Mouse (Mus musculus) heart, postnatal 36 days (tissue): ENCODE measurements around the gene Nfic. TPM values are rescaled to one million over a fixed set of nuclear protein-coding genes. Genes with fewer than 3 reads are reported as not detected.

Experiments
- DNase-seq, 2 experiments: peaks; one replicate each; pipeline ENCODE4 v3.0.0; 2021 to 2022
- intact Hi-C: fragments of 180-260 bp; cut with DNase I; formaldehyde crosslinking; loops from one replicate; pipeline ENCODE4 v1.15.1; 2025
- total RNA-seq, 2 experiments: library from RNA; stranded (reverse); gene quantifications; 2 replicates each; pipeline ENCODE4 v1.2.3; 2021

Gene Nfic
- total RNA-seq, 2 experiments from 2014 or later = 115 to 133 TPM

- intact Hi-C loops = loop anchor here (2.0 kb wide), 1 partner anchor 32 kb away; no protein-coding TSS in a partner anchor
- DNase-seq = peak; percentile 90
These were observed 46.6 kb downstream of the Nfic start for GRCm38 (mm10) chr10:81408871-81409291.

GRCm38 (mm10) chr10:81408424-81408729 lies 47.1 kb downstream of the Nfic start:
- intact Hi-C loops = loop anchor here (2.0 kb wide), 1 partner anchor 32 kb away; no protein-coding TSS in a partner anchor
- no peak for DNase-seq

DNA sequence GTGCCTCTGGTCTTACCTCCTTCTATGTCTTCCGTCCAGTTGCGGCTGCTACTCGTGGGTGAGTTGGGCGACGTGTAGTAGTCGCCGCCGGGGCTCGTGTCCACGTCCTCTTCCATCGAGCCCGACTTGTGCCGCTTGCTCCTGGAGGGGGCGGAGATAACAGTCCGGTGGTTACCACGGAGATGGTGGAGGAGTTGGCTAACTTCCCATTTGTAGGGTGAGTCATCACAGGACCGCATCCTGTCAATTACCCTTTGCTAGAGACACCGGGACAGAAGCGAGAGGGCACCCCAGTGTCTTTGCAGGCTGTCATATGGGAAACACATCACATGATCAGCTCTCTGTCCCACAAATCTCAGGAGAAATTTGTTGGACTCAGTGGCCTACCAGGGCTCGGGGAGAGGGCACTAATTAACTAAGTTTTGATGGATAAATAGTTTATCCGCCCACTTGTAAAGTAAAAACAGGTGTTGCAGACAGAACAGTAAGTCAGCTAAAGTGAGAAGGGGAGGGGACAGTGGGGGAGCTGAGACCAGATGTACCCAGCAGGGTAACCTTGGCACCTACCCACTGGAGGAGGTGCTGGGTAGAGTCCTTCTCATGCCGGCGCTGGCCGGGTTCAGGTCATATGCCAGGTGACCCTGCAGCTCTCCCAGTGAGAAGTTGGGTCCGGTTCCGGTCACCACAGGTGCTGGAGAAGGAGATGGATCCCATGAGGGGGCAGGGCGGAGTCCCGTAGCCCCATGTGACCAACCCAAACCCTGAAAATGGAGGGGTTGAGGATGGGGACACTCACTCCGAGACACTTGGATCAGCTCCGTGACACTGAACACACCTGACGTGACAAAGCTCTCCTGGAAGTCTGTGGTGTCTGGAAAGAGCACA lies 47.7 kb downstream of the Nfic start:
- intact Hi-C loops = loop anchor here (2.0 kb wide), 1 partner anchor 33 kb away; no protein-coding TSS in a partner anchor
- DNase-seq = peak; percentile 81 to 84

DNA sequence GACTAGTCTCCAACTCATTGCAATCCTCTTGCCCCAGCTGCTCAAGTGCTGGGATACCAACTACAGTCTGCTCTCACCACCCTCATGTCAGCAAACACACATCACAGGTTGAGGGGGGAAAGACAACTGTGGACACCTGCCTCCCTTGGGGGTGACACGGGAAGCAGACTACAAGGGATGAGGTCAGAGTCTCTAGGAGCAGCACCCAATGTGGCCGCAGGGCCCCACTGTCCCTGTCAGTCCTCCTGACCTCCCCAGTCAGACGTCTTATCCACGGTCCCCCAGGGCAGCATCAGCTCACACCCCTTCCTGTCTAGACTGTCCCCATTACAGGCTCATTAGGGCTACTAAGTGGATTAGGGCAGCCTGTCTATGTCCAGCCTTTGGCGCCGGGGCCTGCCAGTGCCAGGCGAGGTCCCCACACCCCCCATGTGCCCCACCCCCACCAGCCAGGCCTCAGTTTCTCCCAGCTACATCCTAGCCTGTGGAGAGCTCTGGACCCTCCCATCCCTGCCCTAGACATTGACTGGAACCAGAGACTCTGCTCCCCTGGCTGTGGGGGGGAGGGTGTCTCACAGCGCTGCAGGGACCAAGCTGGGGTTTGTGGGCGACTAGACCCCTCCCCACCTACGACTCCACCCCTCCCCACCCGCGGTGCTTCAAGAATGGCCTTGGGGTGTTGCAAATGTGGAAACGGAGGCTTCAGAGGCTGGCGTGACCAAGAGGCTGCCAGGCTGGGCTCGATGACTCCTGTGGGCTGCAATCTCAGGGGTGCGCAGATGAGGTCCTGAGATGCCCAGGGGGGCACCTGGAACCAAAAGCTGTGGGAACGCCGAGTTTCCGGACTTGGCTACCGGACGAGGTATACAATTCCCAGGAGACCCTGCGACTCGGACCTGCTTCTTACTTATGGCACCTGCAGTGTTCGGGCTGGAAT lies 48.7 kb downstream of the Nfic start:
- intact Hi-C loops = no loop called here
- DNase-seq = no peak

GRCm38 (mm10) chr10:81405588-81406201 lies 49.7 kb downstream of the Nfic start:
- DNase-seq = peak in 1 of 2 experiments; percentile 74

DNA sequence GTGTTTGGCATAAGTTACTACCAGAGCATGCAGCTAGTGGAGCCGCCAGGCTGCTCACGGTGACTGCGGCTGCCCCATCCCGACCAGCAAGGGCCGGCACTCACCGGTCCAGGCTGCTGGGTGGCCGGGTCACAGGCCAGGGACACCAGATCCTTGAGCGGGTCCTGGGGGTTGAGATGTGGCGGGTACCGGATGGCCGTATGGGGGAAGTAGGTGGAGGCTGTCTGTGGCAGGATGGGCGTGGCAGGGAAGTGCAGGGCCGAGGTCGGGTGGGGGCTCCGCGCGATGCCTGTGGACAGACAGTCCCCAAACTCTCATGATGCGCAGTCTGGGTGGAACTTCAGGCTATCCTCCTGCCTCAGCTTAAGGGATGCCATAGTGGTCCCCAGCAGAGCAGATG lies 50.7 kb downstream of the Nfic start:
- DNase-seq = peak in 1 of 2 experiments; percentile 52
- intact Hi-C loops = no loop called here

More at GRCm38 (mm10) chr10:81405588-81406201, 49.7 kb downstream of the Nfic start:
- intact Hi-C loops = no loop called here

DNA sequence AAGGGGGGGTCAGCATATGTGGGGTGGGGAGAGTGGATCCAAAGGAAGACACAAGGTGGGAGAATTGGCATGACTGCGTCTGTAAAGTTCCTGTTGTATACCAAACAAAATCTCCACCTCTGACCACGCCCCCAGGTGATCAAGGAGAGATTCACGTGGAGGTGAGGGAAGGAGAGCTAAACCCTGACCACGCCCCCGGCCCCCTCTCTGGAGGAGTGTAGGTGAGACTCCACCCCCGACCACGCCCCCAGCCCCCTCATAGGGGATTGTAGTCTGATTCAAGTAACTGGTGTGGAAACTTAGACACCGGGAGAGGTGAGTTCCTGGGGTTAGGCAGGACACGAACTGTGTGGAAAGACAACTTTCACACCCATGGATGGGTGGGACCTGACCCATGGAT lies 51.4 kb downstream of the Nfic start:
- no peak for DNase-seq
- intact Hi-C loops = no loop called here

GRCm38 (mm10) chr10:81403511-81403910 lies 51.9 kb downstream of the Nfic start:
- intact Hi-C loops = no loop called here
- DNase-seq = no peak

DNA sequence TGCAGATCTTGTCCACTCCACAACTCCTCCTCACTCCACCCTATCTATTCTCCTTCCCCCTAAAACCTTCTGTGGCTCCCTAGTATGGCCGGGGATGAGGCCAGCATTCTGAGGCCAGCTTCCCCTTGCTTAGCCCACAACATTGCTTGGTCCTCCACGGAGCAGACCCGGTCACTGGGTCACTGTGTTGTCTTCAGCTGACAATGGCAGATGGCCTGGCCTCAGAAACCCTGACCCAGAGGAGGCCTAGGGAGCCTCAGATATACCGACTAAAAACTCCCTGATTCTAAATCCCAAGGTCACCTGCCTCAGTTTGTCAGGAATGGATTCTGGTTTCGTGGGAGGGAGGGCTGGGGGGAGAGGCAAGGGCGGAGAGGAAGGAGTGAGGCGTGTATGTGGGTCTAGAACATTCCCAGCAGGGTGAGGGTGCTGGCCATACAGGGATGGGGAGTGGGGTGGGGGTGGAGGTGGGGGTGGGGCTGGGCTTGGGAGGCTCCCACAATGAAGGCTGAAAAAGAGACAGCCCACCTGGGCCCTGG lies 53.1 kb downstream of the Nfic start:
- intact Hi-C loops = no loop called here

GRCm38 (mm10) chr10:81401521-81402226 lies 53.8 kb downstream of the Nfic start:
- intact Hi-C loops = no loop called here
- peak; percentile 77 to 84 for DNase-seq

More for the DNA sequence above, 53.1 kb downstream of the Nfic start:
- DNase-seq = no peak

GRCm38 (mm10) chr10:81401205-81401520 lies 54.3 kb downstream of the Nfic start:
- intact Hi-C loops = no loop called here
- DNase-seq = no peak

DNA sequence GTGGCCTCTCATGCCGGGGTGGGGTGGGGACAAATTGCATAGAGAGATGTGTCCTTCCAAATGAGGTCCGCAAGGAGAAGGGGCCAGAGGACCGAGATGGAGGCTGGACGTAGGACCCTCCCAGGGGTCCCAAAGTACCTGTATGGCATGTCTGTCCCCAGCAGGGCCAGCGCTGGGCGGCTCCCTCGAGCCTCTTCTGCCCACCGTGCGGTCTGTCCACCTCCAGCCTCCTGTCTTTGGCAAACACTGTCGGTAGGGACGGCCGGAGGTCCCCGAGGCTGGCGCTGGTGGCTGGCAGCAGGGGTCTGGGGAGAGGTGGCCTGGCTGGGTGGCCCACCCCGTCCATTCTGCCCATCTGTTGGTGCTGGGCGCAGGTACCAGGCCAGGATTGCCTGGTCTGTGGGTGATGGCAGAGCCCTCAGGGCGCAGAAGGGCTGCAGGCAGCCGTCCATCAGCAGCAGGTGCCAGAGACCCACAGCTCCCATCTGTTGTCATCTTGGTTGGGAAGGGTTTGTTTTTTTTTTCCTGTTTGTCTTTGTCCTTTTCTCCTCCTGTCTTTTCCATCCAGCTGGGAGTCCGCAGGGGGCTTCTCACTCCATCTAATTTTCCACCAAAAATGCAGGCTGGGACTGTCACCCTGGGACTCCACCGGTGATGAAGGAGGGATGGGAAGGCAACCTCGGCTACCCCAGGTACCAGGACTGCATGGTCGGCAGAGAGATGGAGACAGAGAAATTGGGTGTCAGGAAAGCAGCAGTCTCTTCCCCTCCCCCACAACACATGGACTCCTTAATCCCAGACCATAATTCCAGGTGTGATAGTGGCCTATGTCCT lies 54.8 kb downstream of the Nfic start:
- intact Hi-C loops = no loop called here
- no peak for DNase-seq

DNA sequence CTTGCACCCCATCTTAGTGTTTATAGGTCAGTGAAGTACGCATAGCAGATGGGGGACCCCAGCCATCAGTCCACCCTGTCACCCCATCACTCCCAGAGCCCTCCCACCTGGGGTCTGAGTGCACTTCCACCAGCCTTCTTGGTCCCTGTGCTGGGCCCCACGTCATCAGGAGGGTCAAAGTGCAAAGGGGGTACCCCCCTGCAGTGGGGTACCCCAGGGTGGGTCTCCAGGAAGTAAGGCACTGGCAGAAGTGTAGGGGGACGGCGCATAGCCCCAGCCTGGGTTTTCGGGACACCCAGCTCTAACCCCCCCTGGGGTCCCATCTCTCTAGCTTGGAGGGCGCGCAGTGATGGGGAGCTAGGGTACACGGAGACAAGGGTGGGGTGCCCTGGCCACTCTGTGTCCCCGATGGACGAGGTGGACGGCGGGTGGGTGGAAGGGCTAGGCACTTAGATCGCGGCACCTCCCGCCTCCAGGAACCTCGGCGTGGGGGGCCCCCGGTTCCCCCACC lies 55.6 kb downstream of the Nfic start:
- no peak for DNase-seq
- intact Hi-C loops = no loop called here

GRCm38 (mm10) chr10:81399296-81399695 lies 56.1 kb downstream of the Nfic start:
- intact Hi-C loops = no loop called here
- no peak for DNase-seq

GRCm38 (mm10) chr10:81396749-81397148 lies 58.7 kb downstream of the Nfic start:
- intact Hi-C loops = no loop called here

GRCm38 (mm10) chr10:81395865-81396264 lies 59.6 kb downstream of the Nfic start:
- intact Hi-C loops = loop anchor here (2.0 kb wide), 1 partner anchor 45 kb away; no protein-coding TSS in a partner anchor
- no peak for DNase-seq

More at GRCm38 (mm10) chr10:81396749-81397148, 58.7 kb downstream of the Nfic start:
- DNase-seq = no peak

DNA sequence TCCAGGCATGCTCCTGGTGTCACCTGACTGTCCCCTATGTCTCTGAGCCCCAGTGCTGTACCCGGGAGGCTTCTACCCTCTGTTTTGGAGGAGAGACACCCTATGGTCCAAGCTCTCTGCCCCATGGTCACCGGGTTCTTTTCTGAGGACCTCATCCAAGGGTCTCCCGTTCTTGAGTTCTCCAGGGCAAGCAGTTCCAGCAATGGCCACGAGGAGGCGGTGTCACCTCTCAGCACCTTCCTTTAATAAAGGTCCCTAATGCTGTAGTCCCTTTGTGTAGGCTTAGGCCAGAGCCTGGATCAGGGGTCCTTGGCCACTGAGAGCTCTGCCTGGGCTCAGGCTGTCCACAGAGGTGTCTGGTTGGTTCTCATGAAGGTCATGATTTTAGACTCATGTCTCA lies 60.3 kb downstream of the Nfic start:
- intact Hi-C loops = loop anchor here (2.0 kb wide), 1 partner anchor 46 kb away; no protein-coding TSS in a partner anchor
- DNase-seq = peak; percentile 78 to 86

DNA sequence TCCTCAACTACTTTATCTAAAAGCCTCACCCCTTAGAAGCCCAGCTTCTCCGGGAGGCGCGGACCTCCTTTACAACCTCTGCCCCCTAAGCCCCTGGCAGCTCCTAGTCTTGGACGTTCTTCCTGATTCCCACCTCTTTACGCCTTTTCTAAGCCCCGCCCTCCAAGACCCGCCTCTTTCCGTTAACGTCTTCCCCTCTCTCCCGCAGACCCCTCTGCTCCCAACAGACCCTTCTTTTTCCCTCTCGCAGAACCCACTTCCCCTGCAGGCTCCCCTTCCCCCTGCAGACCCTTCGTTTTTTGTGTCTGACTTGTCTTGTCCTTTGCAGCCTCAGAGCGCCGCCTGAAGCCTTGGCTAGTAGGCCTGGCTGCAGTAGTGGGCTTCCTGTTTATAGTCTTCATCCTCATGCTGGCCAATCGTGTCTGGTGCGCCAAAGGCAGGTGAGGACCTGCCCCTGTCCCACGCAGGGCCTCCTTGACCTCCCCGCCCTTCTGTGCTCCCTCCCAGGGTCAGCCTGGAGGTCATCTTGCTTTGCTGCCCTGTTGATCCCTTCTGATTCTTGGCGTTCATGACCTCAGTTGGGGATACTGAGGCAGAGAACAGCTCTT lies 61.9 kb downstream of the Nfic start:
- intact Hi-C loops = loop anchor here (2.0 kb wide), 1 partner anchor 47 kb away; no protein-coding TSS in a partner anchor

More for the DNA sequence above, 61.9 kb downstream of the Nfic start:
- DNase-seq = peak; percentile 56 to 63
